Mouse (Mus musculus) E14TG2a.4 (cell line): Measurements from ENCODE around the gene Mtmr14.

Experiments
- H3K27me3 ChIP-seq: 2 replicates; pipeline ENCODE4 v1.6.1; 2014; ENCODE audit warnings: low read length, control low read depth; ENCODE audit not compliant: insufficient read depth
- H3K36me3 ChIP-seq: 2 replicates; pipeline ENCODE4 v1.6.1; 2014; ENCODE audit warnings: low read length, control low read depth; ENCODE audit not compliant: insufficient read depth
- H3K4me1 ChIP-seq: replicated peaks from 2 replicates; pipeline ENCODE4 v1.6.1; 2014; ENCODE audit warnings: low read depth, low read length, control low read depth
- H3K4me3 ChIP-seq: replicated peaks from 2 replicates; pipeline ENCODE4 v1.5.1; 2014; ENCODE audit warnings: mild to moderate bottlenecking, low read length
- H3K9me3 ChIP-seq: 2 replicates; pipeline ENCODE4 v1.6.1; 2014; ENCODE audit warnings: low read length, control low read depth
- CTCF ChIP-seq: conservative IDR thresholded peaks from 2 replicates; pipeline ENCODE4 v1.5.1; 2014; ENCODE audit warnings: low read length
- NANOG ChIP-seq: IDR thresholded peaks from 2 replicates; pipeline ENCODE4 v1.6.1; 2014; ENCODE audit warnings: borderline replicate concordance, low read length, mixed read lengths
- POU5F1 ChIP-seq: IDR thresholded peaks from 2 replicates; pipeline ENCODE4 v1.6.1; 2014; ENCODE audit warnings: low read length, borderline replicate concordance

The Mtmr14 gene

DNA sequence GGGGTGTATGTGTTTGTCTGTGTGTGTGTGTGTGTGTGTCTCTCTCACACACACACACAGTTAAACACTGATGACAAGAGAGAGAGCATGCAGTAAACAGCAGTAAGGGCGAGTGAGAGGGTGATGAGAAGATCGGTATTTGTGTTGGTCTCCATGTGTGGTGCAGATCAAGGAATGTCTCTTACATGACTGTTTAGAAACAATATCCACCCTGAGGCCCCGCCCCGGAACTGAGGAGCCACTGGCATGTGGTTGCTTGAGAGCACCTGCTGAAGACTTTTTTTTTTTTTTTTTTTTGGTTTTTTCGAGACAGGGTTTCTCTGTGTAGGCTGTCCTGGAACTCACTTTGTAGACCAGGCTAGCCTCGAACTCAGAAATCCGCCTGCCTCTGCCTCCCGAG is 26.8 kb downstream of the Mtmr14 start:
- TF ChIP-seq POU5F1 = no peak

DNA sequence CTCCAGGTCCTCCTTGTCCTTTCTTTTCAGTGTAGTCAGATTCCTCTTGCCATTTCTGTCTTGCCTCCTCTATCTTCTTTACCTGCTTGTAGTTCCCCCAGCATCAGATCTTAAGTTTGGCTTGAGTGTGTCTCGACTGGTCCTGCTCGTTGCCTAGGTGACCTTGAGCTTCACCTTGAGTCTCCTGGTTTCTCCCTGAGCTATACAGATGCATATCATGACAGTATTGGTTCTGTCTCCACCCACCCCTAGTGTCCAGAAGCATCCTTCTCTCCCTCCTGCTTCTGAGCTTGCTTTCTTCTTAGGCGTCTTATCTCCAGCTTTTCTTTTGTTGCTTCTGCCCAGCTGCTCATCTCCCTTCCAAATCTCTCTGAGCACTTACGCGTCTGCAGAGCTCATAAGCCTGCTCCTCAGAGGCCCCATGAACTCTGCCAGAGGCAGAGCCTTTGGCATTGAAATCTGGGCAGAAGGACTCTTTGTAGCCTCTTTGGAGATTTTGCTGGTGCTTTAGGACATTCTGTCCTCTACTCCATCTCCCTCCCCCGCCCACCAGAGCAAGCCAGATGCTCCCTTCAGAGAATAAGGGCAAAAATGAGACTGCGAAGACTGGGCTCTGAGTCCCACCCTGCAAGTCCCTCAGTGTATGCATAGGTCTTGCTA is 29.5 kb downstream of the Mtmr14 start:
- no peak for TF ChIP-seq CTCF
- TF ChIP-seq NANOG = no peak
- no peak for TF ChIP-seq POU5F1
- peaks cover 97% of the 10 kb centered on the region for H3K36me3 ChIP-seq
- H3K4me1 ChIP-seq = peaks cover 71% of the 10 kb centered on the region
- H3K9me3 ChIP-seq = no peaks in the 10 kb centered on the region
- peak overlapping the region; percentile 35; the same call in 1 of the 2 replicates for H3K4me3 ChIP-seq
- H3K27me3 ChIP-seq = no peaks in the 10 kb centered on the region

More for the DNA sequence above, 26.8 kb downstream of the Mtmr14 start:
- Histone ChIP-seq H3K9me3 (no peaks in the 10 kb centered on the region), H3K4me1 (peaks cover 81% of the 10 kb centered on the region), H3K36me3 (peaks cover 97% of the 10 kb centered on the region), H3K4me3 (no peak overlapping the region), H3K27me3 (no peaks in the 10 kb centered on the region)

DNA sequence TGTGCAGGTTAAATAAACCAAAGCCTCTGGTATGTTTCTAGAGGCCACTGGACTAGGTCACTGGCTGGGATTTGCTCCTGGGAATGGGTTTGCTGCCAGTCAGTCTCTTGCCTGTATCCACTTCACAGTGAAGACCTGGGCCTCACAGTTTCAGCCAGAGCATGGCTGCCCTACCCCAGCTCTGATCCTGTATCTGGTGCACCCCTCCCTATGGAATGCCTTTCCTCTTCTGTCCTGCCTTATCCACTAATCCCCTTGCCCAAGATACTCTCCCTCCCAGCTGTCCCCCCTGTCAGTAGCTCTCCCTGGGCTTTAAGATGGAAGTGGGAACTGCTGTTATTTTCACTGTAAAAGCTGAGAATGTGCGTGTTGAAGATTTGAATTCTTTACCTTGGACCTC is 30.3 kb downstream of the Mtmr14 start:
- H3K36me3 ChIP-seq = peaks cover 97% of the 10 kb centered on the region
- H3K27me3 ChIP-seq = no peaks in the 10 kb centered on the region
- peaks cover 62% of the 10 kb centered on the region for H3K4me1 ChIP-seq
- H3K9me3 ChIP-seq = no peaks in the 10 kb centered on the region
- H3K4me3 ChIP-seq = no peak overlapping the region
- TF ChIP-seq CTCF = no peak
- TF ChIP-seq POU5F1 = no peak
- TF ChIP-seq NANOG = no peak

- no peak overlapping the region for H3K4me3 ChIP-seq
- no peaks in the 10 kb centered on the region for H3K27me3 ChIP-seq
- H3K36me3 ChIP-seq = peaks cover 96% of the 10 kb centered on the region
- H3K9me3 ChIP-seq = no peaks in the 10 kb centered on the region
- TF ChIP-seq POU5F1 (no peak), CTCF (no peak), NANOG (no peak)
- peaks cover 21% of the 10 kb centered on the region for H3K4me1 ChIP-seq
These were observed 34.7 kb downstream of the Mtmr14 start for GRCm38 (mm10) chr6:113272365-113272764.

GRCm38 (mm10) chr6:113276846-113277245 is 39.2 kb downstream of the Mtmr14 start:
- Histone ChIP-seq H3K9me3 (no peaks in the 10 kb centered on the region), H3K4me1 (peaks cover 14% of the 10 kb centered on the region), H3K4me3 (no peak overlapping the region), H3K27me3 (0 out of 2 replicates have a peak, but pooled peaks cover 4% of the 10 kb centered on the region), H3K36me3 (peaks cover 92% of the 10 kb centered on the region)
- TF ChIP-seq CTCF = no peak
- TF ChIP-seq POU5F1 = no peak
- no peak for TF ChIP-seq NANOG

DNA sequence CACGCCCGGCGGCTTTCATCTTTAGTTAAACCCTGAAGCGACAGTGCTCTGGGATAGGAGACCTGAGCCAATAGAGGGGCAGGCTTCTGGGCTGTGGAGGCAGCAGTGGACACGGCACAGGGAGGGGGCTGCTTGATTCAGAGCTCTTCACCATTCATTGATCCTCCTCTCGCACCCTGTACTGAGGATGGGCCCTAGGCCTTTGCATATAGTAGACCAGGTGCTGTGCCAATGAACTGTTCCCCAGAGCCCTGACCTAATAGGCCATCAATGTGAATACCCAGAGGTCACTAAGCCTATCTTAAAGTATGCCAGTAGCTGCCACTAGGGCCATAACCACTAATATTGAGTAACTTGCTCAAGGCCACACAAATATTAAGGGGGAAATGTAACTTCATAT is 44.0 kb downstream of the Mtmr14 start:
- H3K9me3 ChIP-seq = no peaks in the 10 kb centered on the region
- TF ChIP-seq NANOG (no peak), POU5F1 (no peak), CTCF (no peak)
- peaks cover 44% of the 10 kb centered on the region for H3K4me1 ChIP-seq
- peaks cover 14% of the 10 kb centered on the region for H3K27me3 ChIP-seq
- peak overlapping the region; percentile 77; the same call in 1 of the 2 replicates for H3K4me3 ChIP-seq
- peaks cover 47% of the 10 kb centered on the region for H3K36me3 ChIP-seq

- H3K4me1 ChIP-seq = peaks cover 45% of the 10 kb centered on the region
- H3K36me3 ChIP-seq = peaks cover 41% of the 10 kb centered on the region
- H3K27me3 ChIP-seq = peaks cover 14% of the 10 kb centered on the region
- H3K9me3 ChIP-seq = no peaks in the 10 kb centered on the region
- no peak for TF ChIP-seq NANOG
- TF ChIP-seq POU5F1 = no peak
- TF ChIP-seq CTCF = no peak
- H3K4me3 ChIP-seq = peak within 1 kb of the TSS; percentile 77
These were observed 44.6 kb downstream of the Mtmr14 start, which contains the start of gene Cpne9 for GRCm38 (mm10) chr6:113282101-113282802. Cpne9 (plus strand) TSS chr6:113282307.

- peaks cover 45% of the 10 kb centered on the region for H3K4me1 ChIP-seq
- TF ChIP-seq CTCF = no peak
- TF ChIP-seq NANOG = no peak
- no peak for TF ChIP-seq POU5F1
- peaks cover 34% of the 10 kb centered on the region for H3K36me3 ChIP-seq
- H3K27me3 ChIP-seq = peaks cover 14% of the 10 kb centered on the region
- no peaks in the 10 kb centered on the region for H3K9me3 ChIP-seq
- H3K4me3 ChIP-seq = peak overlapping the region; percentile 77
These were observed 45.3 kb downstream of the Mtmr14 start for GRCm38 (mm10) chr6:113282969-113283368.
